Mouse (Mus musculus) heart, embryonic 15.5 days (tissue): ENCODE measurements at regions not wholly inside any gene's neighbourhood (a gene's known extent, or its start where the extent isn't known, plus 50 kb on each side); places are given as distances from the start of the nearest gene placed in this dataset.

Experiments used
- ATAC-seq: fragments of 200-750 bp; cut with Nextera tagmentation; replicated peaks from 2 replicates; pipeline ENCODE4 v1.8.0; 2017; ENCODE audit warnings: low read depth, moderate TSS enrichment; ENCODE audit not compliant: insufficient number of reproducible peaks, insufficient read depth, low FRiP score
- H3K27ac ChIP-seq: fragments of 300-500 bp; sonication (generic); 2 replicates; pipeline ENCODE4 v1.5.1; 2015; ENCODE audit warnings: mild to moderate bottlenecking, inconsistent platforms
- H3K27me3 ChIP-seq: fragments of 300-500 bp; sonication (generic); 2 replicates; pipeline ENCODE4 v1.6.1; 2015; ENCODE audit warnings: inconsistent platforms
- H3K36me3 ChIP-seq: fragments of 300-500 bp; sonication (generic); 2 replicates; pipeline ENCODE4 v1.6.1; 2015; ENCODE audit warnings: mild to moderate bottlenecking, inconsistent platforms
- H3K4me1 ChIP-seq: fragments of 300-500 bp; sonication (generic); replicated peaks from 2 replicates; pipeline ENCODE4 v1.6.1; 2015; ENCODE audit warnings: inconsistent platforms
- H3K4me2 ChIP-seq: fragments of 300-500 bp; sonication (generic); 2 replicates; pipeline ENCODE4 v1.6.1; 2015; ENCODE audit warnings: inconsistent platforms, mild to moderate bottlenecking, moderate library complexity
- H3K4me3 ChIP-seq: fragments of 300-500 bp; sonication (generic); 2 replicates; pipeline ENCODE4 v1.5.1; 2015; ENCODE audit warnings: mild to moderate bottlenecking, inconsistent platforms
- H3K9ac ChIP-seq: fragments of 300-500 bp; sonication (generic); 2 replicates; pipeline ENCODE4 v1.6.1; 2015; ENCODE audit warnings: mild to moderate bottlenecking, inconsistent platforms
- H3K9me3 ChIP-seq: fragments of 300-500 bp; sonication (generic); replicated peaks from 2 replicates; pipeline ENCODE4 v1.6.1; 2016; ENCODE audit warnings: inconsistent platforms
- WGBS: fragments of 180-500 bp; shearing (Covaris S2); methylation state at CpG from one replicate; pipeline ENCODE4 v1.1.7; 2015; ENCODE audit warnings: mixed read lengths; 5-methylcytosine and 5-hydroxymethylcytosine counted together

GRCm38 (mm10) chr8:92195635-92196034 is 161.8 kb upstream of the Irx5 start:
- H3K27ac ChIP-seq, result no peak overlapping the region
- H3K9ac ChIP-seq, result no peak overlapping the region
- 85% methylated on average over 8 of the region's 8 CpGs for WGBS
- H3K9me3 ChIP-seq, result no peaks in the 10 kb centered on the region
- no peaks in the 10 kb centered on the region for H3K36me3 ChIP-seq
- H3K4me3 ChIP-seq, result no peak overlapping the region
- no peak overlapping the region for H3K4me2 ChIP-seq
- no peak for ATAC-seq
- H3K27me3 ChIP-seq, result no peaks in the 10 kb centered on the region
- no peaks in the 10 kb centered on the region for H3K4me1 ChIP-seq

- H3K4me3 ChIP-seq, result no peak overlapping the region
- WGBS, result 70% methylated on average over 14 of the region's 14 CpGs
- H3K4me2 ChIP-seq, result no peak overlapping the region
- no peaks in the 10 kb centered on the region for H3K36me3 ChIP-seq
- H3K4me1 ChIP-seq, result no peaks in the 10 kb centered on the region
- H3K9me3 ChIP-seq, result no peaks in the 10 kb centered on the region
- H3K27me3 ChIP-seq, result no peaks in the 10 kb centered on the region
- H3K9ac ChIP-seq, result no peak overlapping the region
- no peak overlapping the region for H3K27ac ChIP-seq
- ATAC-seq, result no peak
Observed at GRCm38 (mm10) chr8:92194065-92194464, 163.4 kb upstream of the Irx5 start.

GRCm38 (mm10) chr8:92190261-92191025 is 167.0 kb upstream of the Irx5 start:
- ATAC-seq, result no peak
- H3K4me2 ChIP-seq, result no peak overlapping the region
- no peak overlapping the region for H3K4me3 ChIP-seq
- H3K36me3 ChIP-seq, result no peaks in the 10 kb centered on the region
- 78% methylated on average over 16 of the region's 16 CpGs for WGBS
- H3K9ac ChIP-seq, result no peak overlapping the region
- no peaks in the 10 kb centered on the region for H3K9me3 ChIP-seq
- no peak overlapping the region for H3K27ac ChIP-seq
- no peaks in the 10 kb centered on the region for H3K27me3 ChIP-seq
- H3K4me1 ChIP-seq, result no peaks in the 10 kb centered on the region

- H3K4me3 ChIP-seq, result no peak overlapping the region
- no peak overlapping the region for H3K4me2 ChIP-seq
- no peaks in the 10 kb centered on the region for H3K27me3 ChIP-seq
- H3K27ac ChIP-seq, result no peak overlapping the region
- 0 out of 2 replicates have a peak, but pooled peaks have one; percentile 43 for ATAC-seq
- no peak overlapping the region for H3K9ac ChIP-seq
- no peaks in the 10 kb centered on the region for H3K36me3 ChIP-seq
- WGBS, result 9% methylated on average over 1 of the region's 1 CpGs
- H3K4me1 ChIP-seq, result peaks cover 4% of the 10 kb centered on the region
- H3K9me3 ChIP-seq, result no peaks in the 10 kb centered on the region
Observed at GRCm38 (mm10) chr8:92183331-92183730, 174.1 kb upstream of the Irx5 start.

GRCm38 (mm10) chr8:92180651-92181050 is 176.8 kb upstream of the Irx5 start:
- Histone ChIP-seq H3K4me2 (no peak overlapping the region), H3K4me1 (peaks cover 4% of the 10 kb centered on the region), H3K27me3 (no peaks in the 10 kb centered on the region), H3K27ac (no peak overlapping the region), H3K9me3 (no peaks in the 10 kb centered on the region), H3K9ac (no peak overlapping the region), H3K4me3 (no peak overlapping the region), H3K36me3 (no peaks in the 10 kb centered on the region)
- no peak for ATAC-seq
- WGBS, result 82% methylated on average over 4 of the region's 4 CpGs

- 57% methylated on average over 2 of the region's 2 CpGs for WGBS
- Histone ChIP-seq H3K4me1 (peaks cover 4% of the 10 kb centered on the region), H3K4me3 (no peak overlapping the region), H3K27ac (no peak overlapping the region), H3K9me3 (no peaks in the 10 kb centered on the region), H3K36me3 (no peaks in the 10 kb centered on the region), H3K9ac (no peak overlapping the region), H3K4me2 (no peak overlapping the region), H3K27me3 (no peaks in the 10 kb centered on the region)
- no peak for ATAC-seq
Observed at GRCm38 (mm10) chr8:92179327-92179726, 178.1 kb upstream of the Irx5 start.

- H3K27me3 ChIP-seq, result no peaks in the 10 kb centered on the region
- no peak overlapping the region for H3K27ac ChIP-seq
- WGBS, result 67% methylated on average over 5 of the region's 5 CpGs
- no peak overlapping the region for H3K4me3 ChIP-seq
- ATAC-seq, result no peak
- no peaks in the 10 kb centered on the region for H3K36me3 ChIP-seq
- H3K4me2 ChIP-seq, result no peak overlapping the region
- no peaks in the 10 kb centered on the region for H3K9me3 ChIP-seq
- H3K4me1 ChIP-seq, result no peaks in the 10 kb centered on the region
- no peak overlapping the region for H3K9ac ChIP-seq
Observed at GRCm38 (mm10) chr8:92176101-92176500, 181.3 kb upstream of the Irx5 start.

- no peak for ATAC-seq
- no peak overlapping the region for H3K4me2 ChIP-seq
- H3K36me3 ChIP-seq, result no peaks in the 10 kb centered on the region
- H3K27me3 ChIP-seq, result 0 out of 2 replicates have a peak, but pooled peaks cover 6% of the 10 kb centered on the region
- 69% methylated on average over 2 of the region's 2 CpGs for WGBS
- H3K9ac ChIP-seq, result no peak overlapping the region
- H3K4me1 ChIP-seq, result no peaks in the 10 kb centered on the region
- no peak overlapping the region for H3K27ac ChIP-seq
- H3K9me3 ChIP-seq, result no peaks in the 10 kb centered on the region
- no peak overlapping the region for H3K4me3 ChIP-seq
Observed at GRCm38 (mm10) chr8:92174106-92174505, 183.3 kb upstream of the Irx5 start.

GRCm38 (mm10) chr8:92171578-92171977 is 185.8 kb upstream of the Irx5 start:
- Histone ChIP-seq H3K4me1 (no peaks in the 10 kb centered on the region), H3K4me3 (no peak overlapping the region), H3K9me3 (no peaks in the 10 kb centered on the region), H3K27me3 (0 out of 2 replicates have a peak, but pooled peaks cover 6% of the 10 kb centered on the region), H3K27ac (no peak overlapping the region), H3K36me3 (no peaks in the 10 kb centered on the region), H3K4me2 (no peak overlapping the region), H3K9ac (no peak overlapping the region)
- ATAC-seq, result no peak
- 54% methylated on average over 2 of the region's 2 CpGs for WGBS

GRCm38 (mm10) chr8:92167340-92167783 is 190.1 kb upstream of the Irx5 start:
- H3K27me3 ChIP-seq, result 0 out of 2 replicates have a peak, but pooled peaks cover 6% of the 10 kb centered on the region
- H3K9me3 ChIP-seq, result no peaks in the 10 kb centered on the region
- ATAC-seq, result no peak
- no peak overlapping the region for H3K9ac ChIP-seq
- no peak overlapping the region for H3K4me2 ChIP-seq
- H3K4me3 ChIP-seq, result no peak overlapping the region
- no peaks in the 10 kb centered on the region for H3K4me1 ChIP-seq
- no peaks in the 10 kb centered on the region for H3K36me3 ChIP-seq
- WGBS, result 52% methylated on average over 4 of the region's 4 CpGs
- no peak overlapping the region for H3K27ac ChIP-seq

- 81% methylated on average over 6 of the region's 6 CpGs for WGBS
- Histone ChIP-seq H3K9me3 (no peaks in the 10 kb centered on the region), H3K4me2 (no peak overlapping the region), H3K9ac (no peak overlapping the region), H3K27me3 (0 out of 2 replicates have a peak, but pooled peaks cover 3% of the 10 kb centered on the region), H3K4me3 (no peak overlapping the region), H3K4me1 (no peaks in the 10 kb centered on the region), H3K27ac (no peak overlapping the region), H3K36me3 (no peaks in the 10 kb centered on the region)
- ATAC-seq, result no peak
Observed at GRCm38 (mm10) chr8:92165306-92165705, 192.1 kb upstream of the Irx5 start.

- WGBS, result 83% methylated on average over 4 of the region's 4 CpGs
- H3K9ac ChIP-seq, result no peak overlapping the region
- no peaks in the 10 kb centered on the region for H3K36me3 ChIP-seq
- no peak overlapping the region for H3K4me3 ChIP-seq
- H3K4me2 ChIP-seq, result no peak overlapping the region
- ATAC-seq, result no peak
- no peaks in the 10 kb centered on the region for H3K27me3 ChIP-seq
- no peaks in the 10 kb centered on the region for H3K4me1 ChIP-seq
- H3K9me3 ChIP-seq, result no peaks in the 10 kb centered on the region
- no peak overlapping the region for H3K27ac ChIP-seq
Observed at GRCm38 (mm10) chr8:92164496-92164895, 192.9 kb upstream of the Irx5 start.
